Mouse (Mus musculus) adrenal gland, postnatal 4 days (tissue): ENCODE data around the gene Mcm7. TPM values are rescaled to one million over a fixed set of nuclear protein-coding genes. Genes with fewer than 3 reads are reported as not detected.
"Not testable (repeated sequence)": the region's sequence is repeated elsewhere in the genome, so short reads cannot be mapped to it uniquely, and the experiment has no call there.

Experiments
- DNase-seq, 2 experiments: peaks; one replicate each; pipeline ENCODE4 v3.0.0; 2021 to 2022; ENCODE audit warnings: low spot score in 2 of 2, mixed read lengths in 2 of 2
- long read RNA-seq, 2 experiments: library from polyadenylated mRNA; stranded (forward); transcript quantifications; one replicate each; pipeline ENCODE4 v2.0.0; 2021
- total RNA-seq, 2 experiments: library from RNA; stranded (reverse); gene quantifications; 2 replicates each; pipeline ENCODE4 v1.2.3; 2021

The Mcm7 gene
- total RNA-seq, result 100 to 1,000 TPM; 102 to 116 TPM
- long read RNA-seq, experiment 1, transcript Mcm7-201 (15 exons, 2,962 nt), result major isoform, 83 of 112 reads
- long read RNA-seq, experiment 1, partial matches to known transcripts, result 13 of 112 reads
- long read RNA-seq, experiment 1, other reads (novel, unspliced or antisense), result 16 of 112 reads
- long read RNA-seq, experiment 2, transcript Mcm7-201 (15 exons, 2,962 nt), result major isoform, 171 of 237 reads
- long read RNA-seq, experiment 2, partial matches to known transcripts, result 26 of 237 reads
- long read RNA-seq, experiment 2, other reads (novel, unspliced or antisense), result 40 of 237 reads

GRCm38 (mm10) chr5:138171695-138172491 lies at the start of gene Mcm7, which contains the start of gene Ap4m1:
Gene Mcm7 (minus strand): TSS chr5:138172422.
Gene Ap4m1 (plus strand): TSS chr5:138172002.
- DNase-seq, result peak; percentile 90 to 92

GRCm38 (mm10) chr5:138219864-138220263 lies 47.6 kb upstream of the Mcm7 start:
- DNase-seq, result no peak

GRCm38 (mm10) chr5:138216632-138217031 lies 44.4 kb upstream of the Mcm7 start:
- DNase-seq, result not testable (repeated sequence)

- no peak for DNase-seq
These were observed 35.7 kb upstream of the Mcm7 start for GRCm38 (mm10) chr5:138207873-138208272.

GRCm38 (mm10) chr5:138207253-138207652 lies 35.0 kb upstream of the Mcm7 start:
- DNase-seq, result no peak

GRCm38 (mm10) chr5:138202086-138202485 lies 29.9 kb upstream of the Mcm7 start:
- DNase-seq, result no peak

GRCm38 (mm10) chr5:138199576-138199975 lies 27.4 kb upstream of the Mcm7 start:
- DNase-seq, result no peak

GRCm38 (mm10) chr5:138195463-138195862 lies 23.2 kb upstream of the Mcm7 start:
- DNase-seq, result no peak

- DNase-seq, result no peak
These were observed 22.6 kb upstream of the Mcm7 start for GRCm38 (mm10) chr5:138194755-138195345.

GRCm38 (mm10) chr5:138193771-138194727 lies 21.8 kb upstream of the Mcm7 start, which contains the start of gene Mblac1:
Gene Mblac1 (plus strand): TSS chr5:138194314.
- peak; percentile 59 to 78 for DNase-seq

GRCm38 (mm10) chr5:138187661-138188306 lies 15.6 kb upstream of the Mcm7 start:
- no peak for DNase-seq

GRCm38 (mm10) chr5:138186950-138187638 lies 14.9 kb upstream of the Mcm7 start, which contains the start of the genes Taf6 and Cnpy4:
Gene Taf6 (minus strand): TSS chr5:138187451.
Gene Cnpy4 (plus strand): TSS chr5:138187485.
- DNase-seq, result peak; percentile 46 to 58

GRCm38 (mm10) chr5:138173217-138173616 lies 995 bp upstream of the Mcm7 start:
- no peak for DNase-seq

- DNase-seq, result peak; percentile 90 to 95
These were observed 1.2 kb downstream of the Mcm7 start for GRCm38 (mm10) chr5:138170936-138171561.

GRCm38 (mm10) chr5:138165594-138165993 lies 6.6 kb downstream of the Mcm7 start:
- DNase-seq, result no peak

- DNase-seq, result no peak
These were observed 8.6 kb downstream of the Mcm7 start for GRCm38 (mm10) chr5:138163610-138164009.

GRCm38 (mm10) chr5:138163046-138163445 lies 9.2 kb downstream of the Mcm7 start:
- no peak for DNase-seq

- peak; percentile 91 to 92 for DNase-seq
These were observed 11.2 kb downstream of the Mcm7 start, which contains the start of gene Cops6 for GRCm38 (mm10) chr5:138160842-138161665. Gene Cops6 (plus strand): TSS chr5:138161071.
